Mouse (Mus musculus): ENCODE data around the gene Ly6g6c. TPM values are rescaled to one million over a fixed set of nuclear protein-coding genes. Genes with fewer than 3 reads are reported as not detected.
A peak's percentile ranks its signal among the peaks of the same experiment; 100 is the strongest.

Ly6g6c gene
- total RNA-seq (2014; rRNA removed) (not detected in 2 replicates), polyA plus RNA-seq (2012; rRNA removed) (not detected in 2 replicates)

DNA sequence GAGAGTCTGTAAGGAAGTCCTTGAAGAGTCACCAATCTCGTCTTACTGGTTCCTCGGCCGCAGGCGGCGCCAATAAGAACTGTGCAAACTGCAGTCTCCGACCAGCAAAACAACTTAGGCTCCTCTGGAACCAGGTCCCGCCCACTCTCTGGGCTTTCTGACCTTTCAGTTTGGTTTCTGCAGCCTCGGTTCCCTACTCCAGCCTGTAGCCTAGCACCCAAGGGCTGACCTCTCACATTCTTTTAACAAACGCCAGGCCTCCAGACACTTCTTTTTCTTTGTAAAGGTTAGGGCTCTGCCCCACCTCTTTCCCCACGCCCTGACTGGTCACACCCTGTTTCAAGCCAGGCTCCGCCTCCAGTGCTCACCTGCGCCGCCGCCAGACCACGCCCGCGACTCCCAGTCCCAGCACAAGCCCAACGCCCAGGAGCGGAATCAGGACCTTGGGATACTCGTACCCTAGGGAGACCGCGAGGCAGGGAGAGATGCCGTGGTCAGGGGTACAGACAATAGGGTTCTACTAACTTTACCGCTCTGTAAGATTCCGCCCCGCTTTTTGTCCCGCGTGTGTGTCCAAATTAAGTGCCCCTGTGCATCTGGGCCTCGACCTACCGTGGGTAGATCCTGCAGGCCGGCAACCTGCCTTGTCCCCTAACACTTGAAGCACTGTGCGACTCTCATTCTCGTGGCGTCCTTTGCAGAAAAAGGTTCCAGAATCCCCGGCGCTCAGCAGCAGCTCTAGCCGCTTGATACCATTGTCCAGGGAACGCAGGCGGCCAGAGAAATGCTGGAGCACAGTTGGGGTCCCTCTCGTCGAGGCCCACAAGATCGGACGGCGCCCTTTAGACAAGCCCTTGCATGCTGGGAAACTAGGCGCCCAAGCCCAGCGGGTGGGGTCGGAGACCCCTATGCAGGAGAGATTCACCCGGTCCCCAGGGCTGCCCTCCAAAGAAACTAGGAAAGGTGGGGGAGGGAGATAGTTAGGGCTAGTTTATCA lies at the start of gene Ly6g6c:
Gene Ly6g6c (plus strand): TSS at position 438 of the 997 bp plus-strand sequence.
- Histone ChIP-seq H3K9ac (ENCODE audit: low read depth, low read length) (no peak within 1 kb of the TSS), H3K27ac (replicated peaks; ENCODE audit: insufficient read depth, low read depth, low read length) (no peak within 1 kb of the TSS), H3K4me3 (ENCODE audit: insufficient read depth, low read depth, low read length) (peak within 1 kb of the TSS; percentile 24), H3K36me3 (ENCODE audit: control insufficient read depth, insufficient read depth, low read length) (no peaks in the 10 kb centered on the region), H3K79me2 (ENCODE audit: control insufficient read depth, insufficient read depth, low read length) (no peaks in the 10 kb centered on the region), H3K4me1 (ENCODE audit: control insufficient read depth, insufficient read depth, low read length) (no peaks in the 10 kb centered on the region), H3K27me3 (ENCODE audit: control insufficient read depth, insufficient read depth, low read length) (peaks cover 2% of the 10 kb centered on the region; the same call in 1 of the 2 replicates)
- WGBS = 5% methylated on average over 48 of the region's 48 CpGs
- no peak for TF ChIP-seq CTCF (IDR thresholded peaks at IDR 0.05; ENCODE audit: low read depth, low read length)
- no peak for TF ChIP-seq POLR2A (IDR thresholded peaks at IDR 0.05; ENCODE audit: extremely low read depth, insufficient read depth, low read length)
- DNase-seq (ENCODE audit: extremely low read depth, low read depth, low spot score) = no peak

DNA sequence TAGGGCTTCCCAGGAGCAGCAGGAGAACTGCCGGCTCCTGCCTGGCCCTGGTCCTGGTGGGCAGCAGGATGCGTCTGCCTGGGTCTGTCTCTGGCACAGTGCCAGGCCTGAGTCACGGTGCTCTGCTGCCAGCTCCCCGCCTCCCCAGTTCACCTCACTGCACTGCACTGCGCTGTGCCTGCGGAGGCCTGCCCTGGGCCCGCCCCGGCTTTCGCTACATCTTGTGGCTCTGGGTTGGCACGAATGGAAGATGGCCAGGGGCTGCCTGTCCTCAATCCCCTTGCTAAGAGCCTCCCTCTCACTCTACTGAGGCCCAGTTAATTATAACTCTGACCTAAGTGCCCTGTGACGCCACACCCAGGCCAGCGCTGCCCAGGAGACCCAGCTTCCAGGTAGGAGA lies 48.8 kb upstream of the Ly6g6c start, which contains the start of gene Vwa7:
Gene Vwa7 (plus strand): TSS at position 204 of the 400 bp plus-strand sequence.
- Histone ChIP-seq H3K36me3 (ENCODE audit: control insufficient read depth, insufficient read depth, low read length) (no peaks in the 10 kb centered on the region; the same call in 1 of the 2 replicates), H3K4me3 (ENCODE audit: insufficient read depth, low read depth, low read length) (no peak within 1 kb of the TSS), H3K27ac (replicated peaks; ENCODE audit: insufficient read depth, low read depth, low read length) (no peak within 1 kb of the TSS), H3K4me1 (ENCODE audit: control insufficient read depth, insufficient read depth, low read length) (no peaks in the 10 kb centered on the region), H3K79me2 (ENCODE audit: control insufficient read depth, insufficient read depth, low read length) (no peaks in the 10 kb centered on the region), H3K27me3 (ENCODE audit: control insufficient read depth, insufficient read depth, low read length) (no peaks in the 10 kb centered on the region), H3K9ac (ENCODE audit: low read depth, low read length) (no peak within 1 kb of the TSS)
- no peak for DNase-seq (ENCODE audit: extremely low read depth, low read depth, low spot score)
- TF ChIP-seq CTCF (IDR thresholded peaks at IDR 0.05; ENCODE audit: low read depth, low read length) (no peak), POLR2A (IDR thresholded peaks at IDR 0.05; ENCODE audit: extremely low read depth, insufficient read depth, low read length) (no peak)
- WGBS = 66% methylated on average over 12 of the region's 12 CpGs

DNA sequence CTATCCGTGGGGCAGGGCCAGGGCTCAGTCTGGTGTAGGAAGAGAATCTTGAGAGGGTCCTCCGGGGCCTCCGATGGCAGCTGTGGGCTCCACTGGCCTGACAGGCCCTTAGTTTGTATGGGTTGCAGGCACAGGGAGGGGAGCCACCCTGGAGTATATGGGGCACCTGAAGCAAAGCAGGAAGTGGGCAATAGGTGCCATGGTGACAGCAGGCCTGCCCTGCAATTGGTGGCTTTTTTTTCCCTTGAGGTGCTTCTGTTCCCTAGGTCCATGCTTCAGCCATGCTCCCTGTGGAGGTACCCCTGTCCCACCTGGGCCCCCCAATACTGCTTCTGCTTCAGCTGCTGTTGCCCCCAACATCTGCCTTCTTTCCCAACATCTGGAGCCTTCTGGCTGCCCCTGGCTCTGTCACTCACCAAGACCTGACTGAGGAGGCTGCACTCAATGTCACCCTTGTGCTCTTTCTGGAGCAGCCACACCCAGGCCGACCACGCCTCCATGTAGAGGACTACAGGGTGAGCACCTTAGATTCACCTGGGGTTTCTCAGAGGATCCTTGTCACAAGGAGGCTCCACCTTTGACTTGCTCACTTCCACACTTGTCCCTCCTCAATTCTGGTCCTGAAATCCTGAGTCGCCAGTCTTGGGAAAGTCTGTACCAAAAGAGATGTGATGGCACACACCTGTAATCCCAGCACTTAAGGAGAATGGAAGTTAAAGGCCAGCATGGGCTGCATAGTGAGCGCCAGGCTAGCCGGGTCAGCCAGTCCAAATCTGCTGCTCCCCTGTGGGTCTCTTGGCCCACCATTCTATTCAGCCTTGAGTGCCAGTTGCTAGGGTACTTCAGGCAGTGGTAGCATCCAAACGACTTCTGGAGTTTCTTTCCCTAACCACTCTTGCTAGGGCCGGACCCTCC lies 48.1 kb upstream of the Ly6g6c start:
- TF ChIP-seq POLR2A (IDR thresholded peaks at IDR 0.05; ENCODE audit: extremely low read depth, insufficient read depth, low read length) (no peak), CTCF (IDR thresholded peaks at IDR 0.05; ENCODE audit: low read depth, low read length) (no peak)
- 86% methylated on average over 10 of the region's 10 CpGs for WGBS
- no peak for DNase-seq (ENCODE audit: extremely low read depth, low read depth, low spot score)
- no peak overlapping the region for H3K27ac ChIP-seq (replicated peaks; ENCODE audit: insufficient read depth, low read depth, low read length)
- H3K4me1 ChIP-seq (ENCODE audit: control insufficient read depth, insufficient read depth, low read length) = no peaks in the 10 kb centered on the region
- H3K79me2 ChIP-seq (ENCODE audit: control insufficient read depth, insufficient read depth, low read length) = no peaks in the 10 kb centered on the region
- H3K36me3 ChIP-seq (ENCODE audit: control insufficient read depth, insufficient read depth, low read length) = no peaks in the 10 kb centered on the region; the same call in 1 of the 2 replicates
- H3K4me3 ChIP-seq (ENCODE audit: insufficient read depth, low read depth, low read length) = no peak overlapping the region
- no peak overlapping the region for H3K9ac ChIP-seq (ENCODE audit: low read depth, low read length)
- H3K27me3 ChIP-seq (ENCODE audit: control insufficient read depth, insufficient read depth, low read length) = no peaks in the 10 kb centered on the region

DNA sequence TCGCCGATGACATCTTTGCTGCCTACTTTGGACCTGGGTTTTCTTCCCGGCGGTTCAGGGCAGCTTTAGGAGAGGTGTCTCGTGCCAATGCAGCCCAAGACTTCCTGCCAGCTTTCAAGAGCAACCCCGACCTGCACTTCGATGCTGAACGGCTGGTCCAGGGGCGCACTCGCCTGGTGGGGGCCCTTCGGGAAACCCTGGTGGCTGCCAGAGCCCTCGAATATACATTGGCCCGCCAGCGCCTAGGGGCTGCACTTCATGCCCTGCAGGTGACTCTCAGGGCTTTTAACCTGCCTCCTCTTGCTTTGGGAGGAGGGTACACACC lies 47.5 kb upstream of the Ly6g6c start:
- H3K36me3 ChIP-seq (ENCODE audit: control insufficient read depth, insufficient read depth, low read length) = no peaks in the 10 kb centered on the region; the same call in 1 of the 2 replicates
- no peaks in the 10 kb centered on the region for H3K27me3 ChIP-seq (ENCODE audit: control insufficient read depth, insufficient read depth, low read length)
- no peak for DNase-seq (ENCODE audit: extremely low read depth, low read depth, low spot score)
- no peak overlapping the region for H3K27ac ChIP-seq (replicated peaks; ENCODE audit: insufficient read depth, low read depth, low read length)
- H3K79me2 ChIP-seq (ENCODE audit: control insufficient read depth, insufficient read depth, low read length) = no peaks in the 10 kb centered on the region
- H3K4me1 ChIP-seq (ENCODE audit: control insufficient read depth, insufficient read depth, low read length) = no peaks in the 10 kb centered on the region
- H3K9ac ChIP-seq (ENCODE audit: low read depth, low read length) = no peak overlapping the region
- TF ChIP-seq POLR2A (IDR thresholded peaks at IDR 0.05; ENCODE audit: extremely low read depth, insufficient read depth, low read length) = no peak
- TF ChIP-seq CTCF (IDR thresholded peaks at IDR 0.05; ENCODE audit: low read depth, low read length) = no peak
- no peak overlapping the region for H3K4me3 ChIP-seq (ENCODE audit: insufficient read depth, low read depth, low read length)
- WGBS = 69% methylated on average over 14 of the region's 14 CpGs

DNA sequence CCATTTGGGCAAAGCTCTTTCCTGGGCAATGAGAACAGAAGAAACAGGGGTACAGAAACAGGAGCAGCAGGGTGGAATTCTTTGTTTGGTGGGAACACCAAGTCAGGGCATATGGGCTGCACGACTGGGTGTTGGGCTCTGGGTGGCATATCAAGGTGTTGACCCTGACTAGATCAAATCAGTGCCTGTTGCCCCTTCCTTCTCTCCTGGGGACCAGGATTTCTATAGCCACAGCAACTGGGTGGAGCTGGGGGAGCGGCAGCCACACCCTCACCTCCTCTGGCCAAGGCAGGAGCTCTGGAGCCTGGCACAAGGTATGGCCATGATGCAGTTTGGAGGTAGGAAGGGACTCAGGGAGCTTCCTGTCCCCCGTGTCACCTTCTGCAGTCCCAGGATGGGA lies 47.0 kb upstream of the Ly6g6c start:
- Histone ChIP-seq H3K4me3 (ENCODE audit: insufficient read depth, low read depth, low read length) (no peak overlapping the region), H3K4me1 (ENCODE audit: control insufficient read depth, insufficient read depth, low read length) (no peaks in the 10 kb centered on the region), H3K9ac (ENCODE audit: low read depth, low read length) (no peak overlapping the region), H3K36me3 (ENCODE audit: control insufficient read depth, insufficient read depth, low read length) (no peaks in the 10 kb centered on the region; the same call in 1 of the 2 replicates), H3K79me2 (ENCODE audit: control insufficient read depth, insufficient read depth, low read length) (no peaks in the 10 kb centered on the region), H3K27me3 (ENCODE audit: control insufficient read depth, insufficient read depth, low read length) (no peaks in the 10 kb centered on the region), H3K27ac (replicated peaks; ENCODE audit: insufficient read depth, low read depth, low read length) (no peak overlapping the region)
- no peak for DNase-seq (ENCODE audit: extremely low read depth, low read depth, low spot score)
- TF ChIP-seq POLR2A (IDR thresholded peaks at IDR 0.05; ENCODE audit: extremely low read depth, insufficient read depth, low read length) (no peak), CTCF (IDR thresholded peaks at IDR 0.05; ENCODE audit: low read depth, low read length) (no peak)
- 81% methylated on average over 3 of the region's 3 CpGs for WGBS

Data from liver, adult 2 months (tissue).